Mouse (Mus musculus) left cerebral cortex, adult 11 months (tissue): ENCODE measurements around the gene Syt3.

Experiments
- DNase-seq: peaks from one replicate; pipeline ENCODE4 v3.0.0; 2022; ENCODE audit warnings: low spot score

The Syt3 gene

GRCm38 (mm10) chr7:44446070-44446855 is 62.4 kb downstream of the Syt3 start:
- no peak for DNase-seq
